Mouse (Mus musculus) lung, postnatal 0 days (tissue): ENCODE data around the gene Raly. TPM values are rescaled to one million over a fixed set of nuclear protein-coding genes. Genes with fewer than 3 reads are reported as not detected.

ENCODE experiments used
- ATAC-seq: fragments of 200-750 bp; cut with Nextera tagmentation; 2 replicates; pipeline ENCODE4 v1.8.0; 2017; ENCODE audit warnings: moderate library complexity
- DNase-seq: peaks from one replicate; pipeline ENCODE4 v3.0.0-alpha.2; 2016; ENCODE audit warnings: low spot score
- H3K27ac ChIP-seq: fragments of 300-500 bp; sonication (generic); 2 replicates; pipeline ENCODE4 v1.5.1; 2014; ENCODE audit warnings: antibody characterized with exemption, mild to moderate bottlenecking, low read length, mixed read lengths
- H3K27me3 ChIP-seq: fragments of 300-500 bp; sonication (generic); replicated peaks from 2 replicates; pipeline ENCODE4 v1.6.1; 2014; ENCODE audit warnings: low read length, mixed read lengths; ENCODE audit not compliant: insufficient read depth
- H3K36me3 ChIP-seq: fragments of 300-500 bp; sonication (generic); 2 replicates; pipeline ENCODE4 v1.6.1; 2014; ENCODE audit warnings: low read length, mixed read lengths; ENCODE audit not compliant: insufficient read depth
- H3K4me1 ChIP-seq: fragments of 300-500 bp; sonication (generic); 2 replicates; pipeline ENCODE4 v1.6.1; 2014; ENCODE audit warnings: antibody characterized with exemption, low read depth, low read length, mixed read lengths; ENCODE audit not compliant: insufficient read depth
- H3K4me2 ChIP-seq: fragments of 300-500 bp; sonication (generic); replicated peaks from 2 replicates; pipeline ENCODE4 v1.6.1; 2014; ENCODE audit warnings: low read depth, mild to moderate bottlenecking, low read length, moderate library complexity, mixed read lengths
- H3K4me3 ChIP-seq: fragments of 300-500 bp; sonication (generic); 2 replicates; pipeline ENCODE4 v1.5.1; 2014; ENCODE audit warnings: low read depth, low read length
- H3K9ac ChIP-seq: fragments of 300-500 bp; sonication (generic); replicated peaks from 2 replicates; pipeline ENCODE4 v1.6.1; 2014; ENCODE audit warnings: low read depth, mild to moderate bottlenecking
- H3K9me3 ChIP-seq: fragments of 300-500 bp; sonication (generic); 2 replicates; pipeline ENCODE4 v1.6.1; 2016; ENCODE audit warnings: low read length, mixed read lengths
- CTCF ChIP-seq: IDR thresholded peaks from 2 replicates; pipeline ENCODE4 v1.5.1; 2016; ENCODE audit warnings: antibody characterized with exemption, mild to moderate bottlenecking
- EP300 ChIP-seq: IDR thresholded peaks from 2 replicates; pipeline ENCODE4 v1.6.1; 2016; ENCODE audit warnings: antibody characterized with exemption, mild to moderate bottlenecking, control low read depth
- WGBS: fragments of 180-500 bp; shearing (Covaris S2); extraction: QIAGEN DNeasy Blood & Tissue Kit; methylation state at CpG from one replicate; pipeline ENCODE4 v1.1.7; 2014; 5-methylcytosine and 5-hydroxymethylcytosine counted together
- polyA plus RNA-seq: library from polyadenylated mRNA; unstranded; fragments of >200 nt; fragmentation: Nextera tagmentation; extraction: Ambion mirVana; gene quantifications from 2 replicates; pipeline ENCODE4 v1.2.1, GENCODE M21; 2015

Raly gene
- polyA plus RNA-seq, 1 experiment from 2014 or later = 23.7 TPM

- no peak overlapping the region for H3K27ac ChIP-seq
- H3K4me2 ChIP-seq = no peak overlapping the region
- no peaks in the 10 kb centered on the region for H3K9me3 ChIP-seq
- H3K36me3 ChIP-seq = no peaks in the 10 kb centered on the region
- no peak for ATAC-seq
- H3K4me3 ChIP-seq = no peak overlapping the region
- no peak overlapping the region for H3K9ac ChIP-seq
- TF ChIP-seq CTCF (no peak), EP300 (no peak)
- H3K27me3 ChIP-seq = no peaks in the 10 kb centered on the region
- H3K4me1 ChIP-seq = no peaks in the 10 kb centered on the region
- no peak for DNase-seq
- 72% methylated on average over 7 of the region's 7 CpGs for WGBS
Measured at GRCm38 (mm10) chr2:154776496-154776895, 14.4 kb upstream of the Raly start.

- Histone ChIP-seq H3K9me3 (no peaks in the 10 kb centered on the region), H3K4me3 (no peak overlapping the region), H3K27ac (no peak overlapping the region), H3K36me3 (no peaks in the 10 kb centered on the region), H3K27me3 (no peaks in the 10 kb centered on the region), H3K4me2 (no peak overlapping the region), H3K9ac (no peak overlapping the region), H3K4me1 (no peaks in the 10 kb centered on the region)
- ATAC-seq (no peak), DNase-seq (no peak)
- WGBS = 48% methylated on average over 3 of the region's 3 CpGs
- TF ChIP-seq CTCF = no peak
- TF ChIP-seq EP300 = no peak
Measured at GRCm38 (mm10) chr2:154779648-154780047, 11.2 kb upstream of the Raly start.

DNA sequence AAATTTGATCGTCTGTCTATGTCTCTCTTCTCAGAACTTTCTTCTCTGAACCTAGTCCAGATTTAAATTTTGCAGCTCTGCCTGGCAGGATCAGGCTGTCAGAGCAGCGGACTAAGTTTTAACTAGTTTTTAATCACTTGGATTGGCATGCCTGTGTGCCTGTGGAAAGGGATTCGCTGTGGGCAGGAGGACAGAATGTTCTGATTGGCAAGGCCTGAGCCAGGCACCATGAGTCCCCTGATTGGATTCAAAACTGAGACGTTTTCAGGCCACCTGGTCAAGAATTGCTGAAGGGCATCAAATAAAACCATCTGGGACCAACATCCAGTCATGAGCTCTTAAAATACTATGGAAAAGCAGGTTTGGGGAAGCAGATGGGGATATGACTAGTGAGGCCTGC is 8.5 kb upstream of the Raly start:
- ATAC-seq = no peak
- Histone ChIP-seq H3K4me3 (no peak overlapping the region), H3K9ac (no peak overlapping the region), H3K36me3 (no peaks in the 10 kb centered on the region), H3K4me1 (no peaks in the 10 kb centered on the region), H3K27ac (no peak overlapping the region), H3K27me3 (no peaks in the 10 kb centered on the region), H3K9me3 (no peaks in the 10 kb centered on the region), H3K4me2 (no peak overlapping the region)
- DNase-seq = no peak
- no peak for TF ChIP-seq CTCF
- no peak for TF ChIP-seq EP300
- 73% methylated on average over 4 of the region's 4 CpGs for WGBS

GRCm38 (mm10) chr2:154782856-154783650 is 7.8 kb upstream of the Raly start:
- Histone ChIP-seq H3K9me3 (no peaks in the 10 kb centered on the region), H3K4me2 (no peak overlapping the region), H3K9ac (no peak overlapping the region), H3K4me3 (no peak overlapping the region), H3K36me3 (no peaks in the 10 kb centered on the region), H3K27ac (no peak overlapping the region), H3K4me1 (no peaks in the 10 kb centered on the region), H3K27me3 (no peaks in the 10 kb centered on the region)
- no peak for DNase-seq
- 71% methylated on average over 17 of the region's 17 CpGs for whole genome bisulfite sequencing
- TF ChIP-seq CTCF (no peak), EP300 (no peak)
- no peak for ATAC-seq

- DNase-seq = no peak
- no peak for ATAC-seq
- no peak overlapping the region for H3K4me3 ChIP-seq
- H3K36me3 ChIP-seq = no peaks in the 10 kb centered on the region
- no peak overlapping the region for H3K4me2 ChIP-seq
- no peaks in the 10 kb centered on the region for H3K9me3 ChIP-seq
- H3K4me1 ChIP-seq = no peaks in the 10 kb centered on the region; the same call in 1 of the 2 replicates
- no peak overlapping the region for H3K9ac ChIP-seq
- no peaks in the 10 kb centered on the region for H3K27me3 ChIP-seq
- WGBS = 71% methylated on average over 3 of the region's 3 CpGs
- H3K27ac ChIP-seq = no peak overlapping the region
- TF ChIP-seq EP300 (no peak), CTCF (no peak)
Measured at GRCm38 (mm10) chr2:154785284-154785683, 5.6 kb upstream of the Raly start.

- ATAC-seq (no peak), DNase-seq (no peak)
- H3K4me1 ChIP-seq = no peaks in the 10 kb centered on the region; the same call in 1 of the 2 replicates
- no peaks in the 10 kb centered on the region for H3K36me3 ChIP-seq
- H3K4me3 ChIP-seq = no peak overlapping the region
- no peaks in the 10 kb centered on the region for H3K27me3 ChIP-seq
- 43% methylated on average over 3 of the region's 3 CpGs for WGBS
- no peak overlapping the region for H3K27ac ChIP-seq
- no peak for TF ChIP-seq EP300
- TF ChIP-seq CTCF = no peak
- H3K9me3 ChIP-seq = no peaks in the 10 kb centered on the region
- no peak overlapping the region for H3K4me2 ChIP-seq
- H3K9ac ChIP-seq = no peak overlapping the region
Measured at GRCm38 (mm10) chr2:154786187-154786586, 4.7 kb upstream of the Raly start.
